Mouse (Mus musculus) liver, embryonic 15.5 days (tissue): Measurements from ENCODE around the gene Sema4f. TPM values are rescaled to one million over a fixed set of nuclear protein-coding genes. Genes with fewer than 3 reads are reported as not detected.

Experiments used
- ATAC-seq: fragments of 200-750 bp; cut with Nextera tagmentation; 2 replicates; pipeline ENCODE4 v1.8.0; 2017; ENCODE audit warnings: moderate number of reproducible peaks, mild to moderate bottlenecking, moderate library complexity; ENCODE audit not compliant: insufficient read depth
- H3K27ac ChIP-seq: fragments of 300-500 bp; sonication (generic); replicated peaks from 2 replicates; pipeline ENCODE4 v1.5.1; 2015; ENCODE audit warnings: mild to moderate bottlenecking, inconsistent platforms
- H3K27me3 ChIP-seq: fragments of 300-500 bp; sonication (generic); 2 replicates; pipeline ENCODE4 v1.6.1; 2015; ENCODE audit warnings: mild to moderate bottlenecking, inconsistent platforms
- H3K36me3 ChIP-seq: fragments of 300-500 bp; sonication (generic); replicated peaks from 2 replicates; pipeline ENCODE4 v1.6.1; 2015; ENCODE audit warnings: moderate library complexity, mild to moderate bottlenecking, inconsistent platforms
- H3K4me1 ChIP-seq: fragments of 300-500 bp; sonication (generic); replicated peaks from 2 replicates; pipeline ENCODE4 v1.6.1; 2015; ENCODE audit warnings: inconsistent platforms
- H3K4me2 ChIP-seq: fragments of 300-500 bp; sonication (generic); 2 replicates; pipeline ENCODE4 v1.6.1; 2015; ENCODE audit warnings: moderate library complexity, mild to moderate bottlenecking, inconsistent platforms
- H3K4me3 ChIP-seq: fragments of 300-500 bp; sonication (generic); replicated peaks from 2 replicates; pipeline ENCODE4 v1.5.1; 2015; ENCODE audit warnings: mild to moderate bottlenecking, inconsistent platforms
- H3K9ac ChIP-seq: fragments of 300-500 bp; sonication (generic); 2 replicates; pipeline ENCODE4 v1.6.1; 2015; ENCODE audit warnings: moderate library complexity, mild to moderate bottlenecking, inconsistent platforms
- H3K9me3 ChIP-seq: fragments of 300-500 bp; sonication (generic); replicated peaks from 2 replicates; pipeline ENCODE4 v1.6.1; 2016; ENCODE audit warnings: inconsistent platforms
- WGBS: fragments of 180-500 bp; shearing (Covaris S2); methylation state at CpG from one replicate; pipeline ENCODE4 v1.1.7; 2015; ENCODE audit warnings: mixed read lengths; ENCODE audit not compliant: insufficient replicate concordance; 5-methylcytosine and 5-hydroxymethylcytosine counted together
- polyA plus RNA-seq: library from polyadenylated mRNA; unstranded; fragments of >200 nt; fragmentation: Nextera tagmentation; extraction: Ambion mirVana; gene quantifications from 2 replicates; pipeline ENCODE4 v1.2.1, GENCODE M21; 2015

Gene Sema4f
- polyA plus RNA-seq = 0.06 and 0.10 TPM in 2 replicates

- Histone ChIP-seq H3K9me3 (no peaks in the 10 kb centered on the region), H3K9ac (no peak within 1 kb of the TSS), H3K27ac (no peak within 1 kb of the TSS), H3K4me3 (peak within 1 kb of the TSS; percentile 37), H3K27me3 (peaks cover 52% of the 10 kb centered on the region), H3K4me1 (peaks cover 6% of the 10 kb centered on the region), H3K4me2 (peak within 1 kb of the TSS; percentile 62), H3K36me3 (no peaks in the 10 kb centered on the region)
- WGBS = 6% methylated on average over 41 of the region's 44 CpGs
- ATAC-seq = peak; percentile 57
These were observed at the start of gene Sema4f for GRCm38 (mm10) chr6:82939167-82939912. Gene Sema4f, minus strand, starts transcription at chr6:82939769.

- no peak for ATAC-seq
- H3K36me3 ChIP-seq = no peaks in the 10 kb centered on the region
- H3K4me2 ChIP-seq = no peak overlapping the region
- H3K9ac ChIP-seq = no peak overlapping the region
- no peaks in the 10 kb centered on the region for H3K4me1 ChIP-seq
- WGBS = 48% methylated on average over 9 of the region's 9 CpGs
- no peak overlapping the region for H3K4me3 ChIP-seq
- no peaks in the 10 kb centered on the region for H3K9me3 ChIP-seq
- H3K27me3 ChIP-seq = no peaks in the 10 kb centered on the region
- no peak overlapping the region for H3K27ac ChIP-seq
These were observed 47.9 kb upstream of the Sema4f start for GRCm38 (mm10) chr6:82987411-82987971.

GRCm38 (mm10) chr6:82971031-82971430 lies 31.5 kb upstream of the Sema4f start:
- no peak for ATAC-seq
- H3K27ac ChIP-seq = no peak overlapping the region
- WGBS = 8% methylated on average over 5 of the region's 5 CpGs

GRCm38 (mm10) chr6:82969249-82970084 lies 29.9 kb upstream of the Sema4f start:
- Histone ChIP-seq H3K36me3 (no peaks in the 10 kb centered on the region), H3K4me3 (no peak overlapping the region), H3K4me2 (no peak overlapping the region), H3K4me1 (0 out of 2 replicates have a peak, but pooled peaks cover 4% of the 10 kb centered on the region), H3K9me3 (no peaks in the 10 kb centered on the region), H3K27ac (no peak overlapping the region), H3K27me3 (peaks cover 4% of the 10 kb centered on the region; the same call in 1 of the 2 replicates), H3K9ac (no peak overlapping the region)
- ATAC-seq = no peak
- 47% methylated on average over 6 of the region's 6 CpGs for WGBS

More at GRCm38 (mm10) chr6:82971031-82971430, 31.5 kb upstream of the Sema4f start:
- no peaks in the 10 kb centered on the region for H3K9me3 ChIP-seq
- no peak overlapping the region for H3K4me2 ChIP-seq
- no peaks in the 10 kb centered on the region for H3K36me3 ChIP-seq
- H3K9ac ChIP-seq = no peak overlapping the region
- 0 out of 2 replicates have a peak, but pooled peaks cover 4% of the 10 kb centered on the region for H3K4me1 ChIP-seq
- no peak overlapping the region for H3K4me3 ChIP-seq
- H3K27me3 ChIP-seq = 0 out of 2 replicates have a peak, but pooled peaks cover 4% of the 10 kb centered on the region

- Histone ChIP-seq H3K9me3 (no peaks in the 10 kb centered on the region), H3K9ac (no peak overlapping the region), H3K27ac (no peak overlapping the region), H3K27me3 (no peaks in the 10 kb centered on the region; the same call in 1 of the 2 replicates), H3K36me3 (no peaks in the 10 kb centered on the region), H3K4me2 (no peak overlapping the region), H3K4me1 (no peaks in the 10 kb centered on the region), H3K4me3 (no peak overlapping the region)
- 45% methylated on average over 1 of the region's 1 CpGs for WGBS
- ATAC-seq = no peak
These were observed 22.1 kb upstream of the Sema4f start for GRCm38 (mm10) chr6:82961664-82962063.

DNA sequence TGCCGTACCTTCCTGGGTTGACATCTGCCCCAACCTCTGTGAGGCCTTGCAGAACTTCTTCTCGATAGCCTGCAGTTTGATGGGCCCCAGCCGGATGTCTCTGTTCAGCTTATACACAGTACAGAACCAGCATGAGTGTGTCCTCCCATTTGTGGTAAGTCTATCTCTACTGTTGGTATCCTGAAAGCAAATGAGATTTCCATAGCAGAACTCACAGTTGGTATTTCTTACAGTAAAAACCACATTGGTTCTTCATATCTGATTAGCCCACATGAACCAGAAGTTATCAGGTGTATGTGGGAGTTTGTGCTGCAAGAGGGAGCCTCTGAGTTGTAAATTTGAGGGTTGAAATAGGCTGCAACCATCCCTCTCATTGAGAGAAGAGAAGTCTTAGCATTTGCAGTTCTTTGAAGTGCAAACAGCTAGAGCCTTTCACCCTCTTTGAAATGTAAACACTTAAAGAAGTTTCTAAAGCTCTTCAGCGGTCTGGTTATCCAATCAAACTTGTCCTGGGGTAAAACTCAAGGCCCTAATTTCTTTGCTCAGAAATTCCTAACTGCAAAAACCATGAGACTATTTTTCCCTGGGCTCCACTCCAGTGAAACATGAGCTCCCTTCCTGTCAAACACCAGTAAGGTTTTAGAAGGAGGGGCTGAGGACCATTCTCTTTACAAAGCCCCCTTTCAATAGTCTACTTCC lies 17.1 kb upstream of the Sema4f start:
- 21% methylated on average over 4 of the region's 4 CpGs for WGBS
- ATAC-seq = no peak
- Histone ChIP-seq H3K27me3 (no peaks in the 10 kb centered on the region), H3K36me3 (no peaks in the 10 kb centered on the region), H3K9ac (no peak overlapping the region), H3K4me3 (no peak overlapping the region), H3K4me2 (no peak overlapping the region), H3K27ac (no peak overlapping the region), H3K9me3 (no peaks in the 10 kb centered on the region), H3K4me1 (no peaks in the 10 kb centered on the region)

- Histone ChIP-seq H3K4me3 (no peak within 1 kb of the TSS), H3K27me3 (no peaks in the 10 kb centered on the region), H3K9me3 (no peaks in the 10 kb centered on the region), H3K36me3 (no peaks in the 10 kb centered on the region), H3K9ac (no peak within 1 kb of the TSS), H3K4me2 (no peak within 1 kb of the TSS), H3K4me1 (no peaks in the 10 kb centered on the region), H3K27ac (no peak within 1 kb of the TSS)
- WGBS = 61% methylated on average over 14 of the region's 14 CpGs
- ATAC-seq = no peak
These were observed 7.1 kb upstream of the Sema4f start, which contains the start of gene M1ap for GRCm38 (mm10) chr6:82946651-82947050. Gene M1ap, plus strand, starts transcription at chr6:82946902.

GRCm38 (mm10) chr6:82945750-82946149 lies 6.2 kb upstream of the Sema4f start:
- no peak for ATAC-seq
- H3K4me2 ChIP-seq = no peak overlapping the region
- H3K4me1 ChIP-seq = no peaks in the 10 kb centered on the region
- no peaks in the 10 kb centered on the region for H3K9me3 ChIP-seq
- 42% methylated on average over 6 of the region's 6 CpGs for WGBS
- no peak overlapping the region for H3K9ac ChIP-seq
- H3K4me3 ChIP-seq = no peak overlapping the region
- no peak overlapping the region for H3K27ac ChIP-seq
- no peaks in the 10 kb centered on the region for H3K36me3 ChIP-seq
- H3K27me3 ChIP-seq = peaks cover 2% of the 10 kb centered on the region; the same call in 1 of the 2 replicates

- Histone ChIP-seq H3K27me3 (peaks cover 44% of the 10 kb centered on the region), H3K4me2 (no peak overlapping the region), H3K9ac (no peak overlapping the region), H3K27ac (no peak overlapping the region), H3K4me3 (no peak overlapping the region), H3K36me3 (no peaks in the 10 kb centered on the region), H3K9me3 (no peaks in the 10 kb centered on the region), H3K4me1 (peaks cover 6% of the 10 kb centered on the region)
- ATAC-seq = no peak
- WGBS = 23% methylated on average over 3 of the region's 3 CpGs
These were observed 1.2 kb upstream of the Sema4f start for GRCm38 (mm10) chr6:82940765-82941164.

DNA sequence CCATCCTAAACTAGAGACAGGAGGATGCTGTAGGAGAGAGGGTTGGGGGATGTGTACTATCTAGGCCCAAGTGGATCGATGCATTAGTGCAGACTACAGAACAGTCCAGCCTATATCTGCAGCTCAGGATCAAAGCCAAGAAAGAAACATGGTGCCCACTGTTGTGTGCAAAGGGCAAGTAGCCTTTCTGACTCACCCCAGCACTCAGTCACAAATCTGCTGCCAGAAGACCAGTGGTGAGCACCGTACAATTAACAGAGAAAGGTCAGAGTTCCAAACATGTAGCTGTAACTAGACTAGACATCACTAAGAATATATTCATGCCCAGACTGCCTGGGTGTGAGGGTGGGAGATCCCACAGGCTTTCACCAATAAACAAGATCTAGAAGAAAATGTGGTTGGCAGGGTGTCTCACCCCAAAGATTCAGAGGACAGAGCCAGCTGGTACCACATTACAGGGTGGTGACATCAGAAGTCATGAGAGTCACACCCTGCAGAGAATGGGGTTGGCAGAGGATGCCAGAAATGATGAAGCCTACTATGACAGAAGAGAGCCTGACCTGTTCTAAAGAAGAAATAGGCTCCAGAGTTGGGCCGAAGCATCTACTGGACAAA lies 4.8 kb downstream of the Sema4f start:
- H3K27me3 ChIP-seq = peaks cover 46% of the 10 kb centered on the region
- H3K4me1 ChIP-seq = peaks cover 6% of the 10 kb centered on the region
- no peaks in the 10 kb centered on the region for H3K9me3 ChIP-seq
- H3K36me3 ChIP-seq = no peaks in the 10 kb centered on the region
- H3K27ac ChIP-seq = no peak overlapping the region
- no peak overlapping the region for H3K4me3 ChIP-seq
- no peak overlapping the region for H3K9ac ChIP-seq
- 68% methylated on average over 3 of the region's 3 CpGs for WGBS
- H3K4me2 ChIP-seq = no peak overlapping the region
- ATAC-seq = no peak
